Mouse (Mus musculus): ENCODE data around the gene Rcor1. TPM values are rescaled to one million over a fixed set of nuclear protein-coding genes. Genes with fewer than 3 reads are reported as not detected.

The Rcor1 gene
- polyA plus RNA-seq, 1 experiment, result 14.6 TPM

DNA sequence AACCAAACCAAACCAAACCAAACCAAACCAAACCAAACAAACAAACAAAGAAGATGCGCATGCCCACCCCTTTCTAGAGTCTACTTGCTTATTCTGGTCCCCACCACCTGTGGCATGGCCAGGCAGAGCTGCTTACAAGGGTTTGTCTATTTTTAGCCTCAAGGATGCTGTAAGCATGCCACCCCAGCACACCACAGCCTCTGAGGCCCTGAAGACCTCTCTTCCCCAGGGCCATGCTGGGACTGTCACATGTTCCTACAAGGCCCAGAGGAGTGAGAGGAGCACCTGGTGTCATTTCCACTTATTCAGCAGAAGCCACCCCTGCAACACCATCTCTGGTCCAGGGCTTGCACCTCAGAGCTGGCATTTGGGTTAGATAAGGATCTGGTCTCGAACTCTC is 105.4 kb downstream of the Rcor1 start:
- H3K4me3 ChIP-seq (replicated peaks; ENCODE audit: control insufficient read depth, low read depth, low read length), result no peak overlapping the region
- 80% methylated on average over 2 of the region's 2 CpGs for WGBS
- no peak overlapping the region for H3K27ac ChIP-seq (ENCODE audit: control insufficient read depth, insufficient read depth, low read depth, low read length, poor library complexity)
- peaks cover 4% of the 10 kb centered on the region; the same call in 1 of the 2 replicates for H3K4me1 ChIP-seq (ENCODE audit: control insufficient read depth, insufficient read depth, low read length)
- TF ChIP-seq CTCF (IDR thresholded peaks at IDR 0.05; ENCODE audit: control insufficient read depth, insufficient read depth, low read length) (no peak), POLR2A (IDR thresholded peaks at IDR 0.05; ENCODE audit: borderline replicate concordance, control insufficient read depth, low read depth, low read length) (no peak)

DNA sequence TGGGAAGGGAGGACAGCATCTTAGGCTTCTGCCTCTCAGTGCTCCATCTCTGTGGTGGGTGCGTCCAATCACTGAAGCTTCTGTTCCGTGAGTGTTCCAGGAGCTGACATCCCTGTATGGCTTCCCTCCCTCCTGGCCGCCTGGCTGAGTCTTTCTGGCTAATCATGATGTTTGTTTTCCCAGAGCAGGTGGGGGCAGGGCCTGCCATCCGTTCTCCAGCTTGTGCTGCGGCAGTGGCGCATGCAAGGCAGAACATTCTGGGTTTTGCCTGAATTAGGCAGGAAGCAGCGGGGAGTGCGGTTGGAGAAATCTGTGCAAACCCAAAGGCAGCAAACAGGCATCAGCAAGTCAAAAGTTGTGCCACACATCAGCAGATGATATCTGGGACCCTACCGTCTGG is 106.1 kb downstream of the Rcor1 start:
- Histone ChIP-seq H3K4me3 (replicated peaks; ENCODE audit: control insufficient read depth, low read depth, low read length) (no peak overlapping the region), H3K27ac (ENCODE audit: control insufficient read depth, insufficient read depth, low read depth, low read length, poor library complexity) (no peak overlapping the region), H3K4me1 (ENCODE audit: control insufficient read depth, insufficient read depth, low read length) (peaks cover 4% of the 10 kb centered on the region; the same call in 1 of the 2 replicates)
- WGBS, result 77% methylated on average over 9 of the region's 9 CpGs
- TF ChIP-seq POLR2A (IDR thresholded peaks at IDR 0.05; ENCODE audit: borderline replicate concordance, control insufficient read depth, low read depth, low read length) (no peak), CTCF (IDR thresholded peaks at IDR 0.05; ENCODE audit: control insufficient read depth, insufficient read depth, low read length) (no peak)

DNA sequence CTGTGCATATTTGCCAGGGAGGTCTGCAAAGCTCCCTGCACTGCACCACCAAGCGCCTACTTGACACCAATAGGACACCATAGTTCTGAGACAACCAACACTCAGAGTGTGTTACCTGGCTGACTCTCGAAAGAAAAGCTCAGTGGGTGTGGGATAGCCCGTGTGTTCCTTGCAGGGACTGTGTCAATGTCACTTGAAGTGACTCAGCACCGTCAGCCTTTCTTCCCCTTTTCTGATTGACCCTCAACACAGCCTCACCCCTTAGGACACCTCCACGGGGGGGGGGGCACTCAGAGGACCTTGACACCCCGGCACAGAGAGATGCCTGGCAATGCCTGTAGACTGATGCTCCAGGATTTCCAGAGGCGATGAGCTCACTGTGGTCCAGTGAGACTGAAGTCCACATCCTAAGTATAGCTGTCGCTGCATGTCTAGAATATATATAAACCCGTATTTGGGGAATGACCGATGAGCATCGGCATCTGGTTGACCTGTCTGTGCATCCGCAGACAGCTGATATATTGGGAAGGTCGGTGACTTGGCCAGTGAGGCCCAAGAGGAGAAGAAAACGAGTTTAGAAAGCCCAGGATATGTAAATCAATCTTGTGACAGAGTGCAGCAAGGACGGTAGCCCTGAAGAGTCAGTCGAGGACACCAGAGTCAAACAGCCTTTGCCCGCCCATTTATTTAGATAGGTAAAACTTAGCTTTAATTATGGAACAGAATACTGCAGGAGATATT is 110.5 kb downstream of the Rcor1 start:
- H3K4me3 ChIP-seq (replicated peaks; ENCODE audit: control insufficient read depth, low read depth, low read length), result no peak overlapping the region
- TF ChIP-seq CTCF (IDR thresholded peaks at IDR 0.05; ENCODE audit: control insufficient read depth, insufficient read depth, low read length), result no peak
- TF ChIP-seq POLR2A (IDR thresholded peaks at IDR 0.05; ENCODE audit: borderline replicate concordance, control insufficient read depth, low read depth, low read length), result no peak
- H3K4me1 ChIP-seq (ENCODE audit: control insufficient read depth, insufficient read depth, low read length), result peaks cover 6% of the 10 kb centered on the region; the same call in 1 of the 2 replicates
- H3K27ac ChIP-seq (ENCODE audit: control insufficient read depth, insufficient read depth, low read depth, low read length, poor library complexity), result no peak overlapping the region
- WGBS, result 34% methylated on average over 17 of the region's 17 CpGs

DNA sequence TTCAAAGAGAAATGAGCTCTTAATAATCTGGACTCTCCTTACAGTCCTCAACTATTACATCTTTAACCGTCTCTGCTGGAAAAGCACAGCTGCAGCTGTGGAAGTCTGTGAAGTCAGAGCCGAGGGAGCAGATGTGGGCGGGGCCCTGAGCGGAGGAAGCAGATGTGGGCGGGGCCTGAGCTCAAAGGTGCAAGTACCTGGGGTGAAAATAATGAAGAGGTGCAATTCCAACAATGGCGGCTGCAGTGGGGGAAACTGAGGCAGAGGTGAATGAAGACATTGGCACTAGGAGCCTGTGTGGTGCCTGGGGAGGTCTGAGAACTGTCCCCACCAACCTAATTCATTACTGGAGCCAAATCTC is 111.1 kb downstream of the Rcor1 start:
- H3K4me1 ChIP-seq (ENCODE audit: control insufficient read depth, insufficient read depth, low read length), result peaks cover 6% of the 10 kb centered on the region; the same call in 1 of the 2 replicates
- H3K27ac ChIP-seq (ENCODE audit: control insufficient read depth, insufficient read depth, low read depth, low read length, poor library complexity), result no peak overlapping the region
- no peak overlapping the region for H3K4me3 ChIP-seq (replicated peaks; ENCODE audit: control insufficient read depth, low read depth, low read length)
- 12% methylated on average over 6 of the region's 6 CpGs for WGBS
- TF ChIP-seq CTCF (IDR thresholded peaks at IDR 0.05; ENCODE audit: control insufficient read depth, insufficient read depth, low read length), result no peak
- TF ChIP-seq POLR2A (IDR thresholded peaks at IDR 0.05; ENCODE audit: borderline replicate concordance, control insufficient read depth, low read depth, low read length), result no peak

DNA sequence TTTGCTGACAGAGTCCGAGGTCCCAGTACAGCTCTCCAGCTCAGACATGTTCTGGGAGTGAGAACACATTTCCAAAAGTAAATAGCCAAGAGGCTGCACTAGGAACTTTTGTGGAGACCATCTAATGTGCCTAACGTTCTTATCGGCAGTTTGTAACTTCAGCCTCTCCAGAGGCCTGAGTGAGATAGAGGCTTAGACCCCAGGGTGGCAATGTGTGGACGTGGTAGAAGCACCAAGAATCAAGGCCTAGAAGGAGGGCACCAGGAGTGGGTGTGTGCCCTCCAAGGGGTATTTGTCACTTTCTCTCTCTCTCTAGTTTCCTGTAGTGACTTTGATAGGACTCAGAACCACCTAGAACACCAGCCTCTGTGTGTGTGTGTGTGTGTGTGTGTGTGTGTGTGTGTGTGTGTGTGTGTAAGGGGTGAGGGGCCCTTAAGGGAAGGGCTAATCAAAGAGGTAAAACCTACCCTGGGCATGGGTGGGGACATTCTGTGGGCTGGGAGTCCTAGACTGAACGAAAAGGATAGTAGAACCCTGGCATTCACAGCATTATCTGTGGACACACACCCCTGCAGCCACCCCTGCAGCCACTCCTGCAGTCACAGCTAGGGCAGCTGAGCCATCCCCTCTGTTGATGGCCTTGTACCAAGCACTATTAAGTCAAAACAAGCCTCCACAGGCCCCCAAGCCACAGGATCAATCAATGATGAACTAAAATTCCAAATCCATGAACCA is 112.4 kb downstream of the Rcor1 start:
- 66% methylated on average over 5 of the region's 5 CpGs for WGBS

GRCm38 (mm10) chr12:111152579-111152978 is 113.4 kb downstream of the Rcor1 start:
- TF ChIP-seq POLR2A (IDR thresholded peaks at IDR 0.05; ENCODE audit: borderline replicate concordance, control insufficient read depth, low read depth, low read length) (no peak), CTCF (IDR thresholded peaks at IDR 0.05; ENCODE audit: control insufficient read depth, insufficient read depth, low read length) (no peak)
- Histone ChIP-seq H3K27ac (ENCODE audit: control insufficient read depth, insufficient read depth, low read depth, low read length, poor library complexity) (no peak overlapping the region), H3K4me1 (ENCODE audit: control insufficient read depth, insufficient read depth, low read length) (peaks cover 6% of the 10 kb centered on the region; the same call in 1 of the 2 replicates), H3K4me3 (replicated peaks; ENCODE audit: control insufficient read depth, low read depth, low read length) (no peak overlapping the region)
- WGBS, result 79% methylated on average over 6 of the region's 6 CpGs

More for the DNA sequence above, 112.4 kb downstream of the Rcor1 start:
- Histone ChIP-seq H3K27ac (ENCODE audit: control insufficient read depth, insufficient read depth, low read depth, low read length, poor library complexity) (no peak overlapping the region), H3K4me1 (ENCODE audit: control insufficient read depth, insufficient read depth, low read length) (peaks cover 6% of the 10 kb centered on the region; the same call in 1 of the 2 replicates), H3K4me3 (replicated peaks; ENCODE audit: control insufficient read depth, low read depth, low read length) (no peak overlapping the region)
- TF ChIP-seq POLR2A (IDR thresholded peaks at IDR 0.05; ENCODE audit: borderline replicate concordance, control insufficient read depth, low read depth, low read length) (no peak), CTCF (IDR thresholded peaks at IDR 0.05; ENCODE audit: control insufficient read depth, insufficient read depth, low read length) (no peak)

DNA sequence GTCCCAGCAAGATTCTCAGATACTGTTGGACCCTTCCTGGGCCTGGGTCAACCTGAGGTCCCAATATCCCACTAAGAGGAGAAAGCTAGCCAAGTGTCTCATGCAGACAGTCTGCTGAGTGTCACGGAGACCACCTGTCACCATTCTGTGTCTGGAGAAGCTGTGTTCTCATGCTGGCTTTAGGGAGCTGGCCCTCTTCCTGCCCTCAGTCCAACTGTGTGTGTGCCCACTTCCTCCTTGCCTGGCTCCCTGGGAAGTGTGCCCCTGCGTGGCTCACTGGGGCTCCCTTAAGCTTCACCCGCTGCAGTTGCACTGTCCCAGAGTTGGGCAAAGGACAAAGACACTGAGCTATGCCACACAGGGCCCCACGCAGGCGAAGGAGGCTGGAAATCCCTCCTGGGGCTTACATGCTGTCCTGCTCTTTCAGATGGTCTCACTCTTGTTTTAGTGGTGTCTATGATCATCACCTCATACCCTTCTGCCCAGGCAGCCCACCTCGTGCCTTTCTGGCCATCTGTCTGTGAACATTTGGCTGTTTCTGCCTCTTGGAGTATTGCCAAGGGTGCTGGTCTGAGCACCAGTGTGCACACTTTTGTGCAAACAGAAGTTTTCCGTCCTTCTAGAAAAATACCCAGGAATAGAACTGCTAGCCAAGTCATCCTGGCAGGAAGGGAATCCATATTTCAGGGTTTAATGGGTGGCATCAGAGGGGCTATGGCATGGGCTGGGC is 114.0 kb downstream of the Rcor1 start:
- WGBS, result 32% methylated on average over 7 of the region's 7 CpGs
- Histone ChIP-seq H3K4me3 (replicated peaks; ENCODE audit: control insufficient read depth, low read depth, low read length) (no peak overlapping the region), H3K27ac (ENCODE audit: control insufficient read depth, insufficient read depth, low read depth, low read length, poor library complexity) (no peak overlapping the region), H3K4me1 (ENCODE audit: control insufficient read depth, insufficient read depth, low read length) (peaks cover 6% of the 10 kb centered on the region; the same call in 1 of the 2 replicates)
- TF ChIP-seq CTCF (IDR thresholded peaks at IDR 0.05; ENCODE audit: control insufficient read depth, insufficient read depth, low read length) (no peak), POLR2A (IDR thresholded peaks at IDR 0.05; ENCODE audit: borderline replicate concordance, control insufficient read depth, low read depth, low read length) (no peak)

DNA sequence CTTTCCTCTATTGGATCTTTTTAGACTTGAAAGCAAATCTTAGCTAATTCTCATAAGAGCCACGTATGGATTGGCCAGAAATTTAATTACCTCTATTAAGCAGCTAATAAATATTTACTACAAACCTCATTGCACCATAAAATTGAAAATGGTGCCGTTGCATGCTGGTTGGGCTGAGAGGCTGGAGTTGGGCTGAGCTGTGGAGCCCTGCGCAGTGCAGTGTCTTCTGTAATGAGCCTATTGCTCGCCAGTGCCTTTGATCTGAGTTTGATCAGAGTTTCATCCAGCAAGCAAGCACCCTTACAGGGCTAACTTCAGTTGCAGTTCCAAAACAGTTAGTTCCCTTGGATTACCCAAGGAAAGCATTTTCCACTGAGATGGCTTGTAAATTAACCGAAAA is 114.8 kb downstream of the Rcor1 start:
- 81% methylated on average over 5 of the region's 5 CpGs for WGBS
- TF ChIP-seq POLR2A (IDR thresholded peaks at IDR 0.05; ENCODE audit: borderline replicate concordance, control insufficient read depth, low read depth, low read length) (no peak), CTCF (IDR thresholded peaks at IDR 0.05; ENCODE audit: control insufficient read depth, insufficient read depth, low read length) (no peak)
- Histone ChIP-seq H3K4me1 (ENCODE audit: control insufficient read depth, insufficient read depth, low read length) (peaks cover 2% of the 10 kb centered on the region; the same call in 1 of the 2 replicates), H3K27ac (ENCODE audit: control insufficient read depth, insufficient read depth, low read depth, low read length, poor library complexity) (no peak overlapping the region), H3K4me3 (replicated peaks; ENCODE audit: control insufficient read depth, low read depth, low read length) (no peak overlapping the region)

Measured in bone marrow, adult 2 months (tissue).